Mouse (Mus musculus): ENCODE measurements around the gene Rpgr.

Gene Rpgr

GRCm38 (mm10) chrX:10073966-10074365 lies 142.8 kb downstream of the Rpgr start:
- in situ Hi-C loops (cut with MboI, MseI), result no loop called here

- in situ Hi-C loops (cut with MboI, MseI), result no loop called here
These were observed 145.2 kb downstream of the Rpgr start for GRCm38 (mm10) chrX:10071529-10071928.

DNA sequence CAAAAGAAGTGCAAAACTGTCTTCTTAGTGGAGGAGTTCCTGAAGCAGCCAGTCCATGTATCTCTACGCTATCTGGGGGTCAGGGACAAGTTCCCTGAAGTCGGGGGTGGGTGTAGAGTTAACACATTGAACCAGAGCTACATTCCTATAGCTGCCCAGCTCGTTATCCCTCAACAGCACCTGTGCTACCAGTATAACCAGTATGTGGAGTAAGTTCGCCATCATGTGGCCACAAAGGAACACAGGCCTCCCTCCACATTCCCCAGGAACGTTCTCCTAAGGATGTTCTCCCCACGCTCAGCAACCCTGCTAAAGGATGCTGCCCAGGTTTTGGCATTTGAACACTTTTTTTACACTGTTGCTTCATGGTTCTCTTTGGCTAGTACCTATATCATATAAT lies 146.0 kb downstream of the Rpgr start:
- in situ Hi-C loops (cut with MboI, MseI), result no loop called here

DNA sequence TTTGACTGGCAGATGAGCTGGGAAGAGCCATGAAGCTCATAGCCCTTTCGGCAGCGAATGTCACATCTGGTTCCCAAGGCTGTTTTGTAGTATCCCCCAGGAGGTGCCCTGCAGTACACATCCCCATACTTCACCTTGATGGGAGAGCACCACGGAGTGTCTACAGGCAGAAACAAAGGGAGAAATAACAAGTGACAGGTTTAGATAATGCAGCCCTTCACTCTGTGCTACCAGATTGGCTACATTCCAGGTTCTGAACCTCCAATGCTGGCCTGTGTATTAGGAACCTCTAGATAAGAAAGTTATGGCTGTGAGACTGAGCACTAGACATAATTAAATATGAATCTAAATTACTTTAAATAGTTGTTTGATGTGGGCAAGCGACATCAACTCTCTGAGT lies 147.3 kb downstream of the Rpgr start:
- in situ Hi-C loops (cut with MboI, MseI), result no loop called here

DNA sequence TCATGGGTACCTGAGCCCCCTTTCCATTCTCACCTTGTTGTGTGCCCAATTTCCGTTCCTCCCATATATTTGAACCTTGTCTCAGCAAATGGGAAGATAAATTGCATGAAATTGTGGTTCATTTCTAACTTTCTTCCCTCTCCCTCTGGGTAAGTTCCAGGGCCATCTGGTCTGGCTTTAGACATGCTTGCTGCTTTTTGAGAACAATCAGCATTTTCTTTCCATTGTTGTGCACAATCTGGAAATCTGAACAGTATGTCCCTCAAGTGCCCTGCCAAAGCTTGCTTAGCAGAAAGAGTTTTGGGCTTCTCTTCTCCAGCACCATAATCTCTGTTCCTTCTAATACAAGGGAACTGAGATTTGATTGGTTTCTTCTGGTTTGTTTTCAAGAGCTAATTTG lies 152.9 kb downstream of the Rpgr start:
- in situ Hi-C loops (cut with MboI, MseI), result no loop called here

DNA sequence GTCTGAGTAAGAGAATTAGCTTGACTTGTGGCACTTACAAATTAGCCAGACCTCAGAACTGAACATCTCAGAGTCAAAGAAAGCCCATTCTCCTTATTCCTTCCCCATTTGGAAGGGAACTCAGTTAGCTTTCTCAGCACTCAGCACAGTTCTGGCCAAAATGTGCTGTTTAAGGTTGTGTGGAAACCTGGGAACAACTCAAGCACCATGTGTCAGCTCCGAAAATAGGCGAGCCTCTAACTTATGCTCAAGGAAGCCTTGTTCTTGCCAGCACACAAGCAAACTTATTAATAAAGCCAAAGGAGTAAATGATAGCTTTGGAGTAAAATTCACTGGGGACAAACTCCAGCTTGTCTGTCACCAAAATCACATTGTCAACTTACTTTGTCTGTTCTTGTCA lies 153.4 kb downstream of the Rpgr start:
- in situ Hi-C loops (cut with MboI, MseI), result no loop called here

- in situ Hi-C loops (cut with MboI, MseI), result no loop called here
These were observed 154.5 kb downstream of the Rpgr start for GRCm38 (mm10) chrX:10062201-10062600.

GRCm38 (mm10) chrX:10034666-10035065 lies 182.1 kb downstream of the Rpgr start:
- in situ Hi-C loops (cut with MboI, MseI), result no loop called here

Data from T-helper 2 cell (primary cell).